Mouse (Mus musculus): ENCODE measurements around the gene Fnbp1.
A peak's percentile ranks its signal among the peaks of the same experiment; 100 is the strongest.

Gene Fnbp1

DNA sequence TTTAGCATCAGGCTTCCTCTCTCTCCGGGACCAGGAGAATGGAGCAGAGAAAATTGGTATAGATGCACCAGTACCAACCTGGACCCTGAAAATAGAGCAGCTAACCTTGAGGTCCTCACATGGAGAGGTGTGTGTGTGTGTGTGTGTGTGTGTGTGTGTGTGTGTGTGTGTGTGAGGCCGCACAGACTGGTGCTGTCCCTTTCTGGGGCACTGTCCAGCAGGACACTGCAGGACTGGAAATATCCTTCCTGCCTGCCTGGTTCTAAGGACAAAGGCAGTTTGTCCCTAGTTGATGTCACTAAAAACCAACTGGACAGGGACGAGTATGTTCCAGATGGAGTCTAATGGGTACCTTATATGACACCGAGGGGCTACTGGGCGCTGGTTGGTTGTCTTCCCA is 117.9 kb downstream of the Fnbp1 start:
- DNase-seq: no peak

DNA sequence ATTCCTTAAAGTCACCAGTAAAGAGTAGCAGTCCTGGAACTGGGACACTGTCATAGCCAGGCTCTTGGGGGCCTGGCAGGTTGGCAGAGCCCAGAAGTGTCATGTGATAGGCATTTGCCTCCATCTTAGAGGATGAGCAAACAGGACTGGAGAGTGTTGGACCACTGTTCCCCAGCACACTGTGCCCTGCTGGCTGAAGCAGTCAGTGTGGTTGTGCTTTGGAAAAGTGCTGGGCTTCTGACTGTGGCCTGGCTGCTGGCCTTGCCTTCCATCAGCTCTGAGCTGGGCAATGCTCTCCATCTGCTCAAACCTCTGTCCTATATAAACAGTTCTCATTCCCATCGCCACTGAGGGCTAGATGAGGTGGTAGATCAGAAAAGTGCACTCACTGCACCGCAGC is 121.6 kb downstream of the Fnbp1 start:
- no peak for DNase-seq

DNA sequence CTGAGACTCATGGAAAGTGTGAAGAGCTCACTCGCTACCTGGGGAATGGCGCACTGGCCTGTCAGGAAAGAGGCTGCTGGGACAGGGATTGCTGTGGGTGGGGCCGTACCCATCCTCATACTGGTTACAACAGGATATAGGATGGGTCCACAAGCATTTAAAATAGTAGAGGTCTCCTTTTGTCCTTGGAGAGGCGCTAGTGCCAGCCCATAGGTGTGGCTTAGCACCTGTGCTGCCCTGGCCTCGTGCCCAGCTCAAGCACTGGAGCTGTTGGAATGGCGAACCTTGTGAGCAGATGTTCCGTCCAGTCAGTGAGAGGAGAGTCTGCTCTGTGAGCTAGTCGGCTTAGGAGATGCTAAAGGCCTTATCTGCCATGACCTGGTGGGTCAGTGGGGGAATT is 122.8 kb downstream of the Fnbp1 start:
- DNase-seq: no peak

DNA sequence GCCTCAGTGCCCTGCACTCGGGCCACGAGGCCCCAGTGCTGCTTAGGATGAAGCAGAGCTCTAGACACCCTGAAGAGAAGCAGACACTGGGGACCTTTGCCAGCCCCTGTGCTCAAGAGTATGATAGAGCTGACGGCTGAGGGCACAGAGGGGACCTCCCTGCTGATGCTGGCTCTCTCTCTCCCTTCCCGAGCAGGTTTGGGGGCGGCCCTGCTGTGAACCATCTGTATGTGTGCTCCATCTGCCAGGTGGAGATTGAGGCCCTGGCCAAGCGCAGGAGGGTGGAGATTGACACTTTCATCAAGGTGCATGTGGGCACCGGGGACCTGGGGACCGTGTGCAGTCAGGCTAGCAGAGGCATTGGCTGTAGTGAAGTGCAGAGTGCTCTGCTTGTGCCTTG is 123.3 kb downstream of the Fnbp1 start:
- DNase-seq: no peak

DNA sequence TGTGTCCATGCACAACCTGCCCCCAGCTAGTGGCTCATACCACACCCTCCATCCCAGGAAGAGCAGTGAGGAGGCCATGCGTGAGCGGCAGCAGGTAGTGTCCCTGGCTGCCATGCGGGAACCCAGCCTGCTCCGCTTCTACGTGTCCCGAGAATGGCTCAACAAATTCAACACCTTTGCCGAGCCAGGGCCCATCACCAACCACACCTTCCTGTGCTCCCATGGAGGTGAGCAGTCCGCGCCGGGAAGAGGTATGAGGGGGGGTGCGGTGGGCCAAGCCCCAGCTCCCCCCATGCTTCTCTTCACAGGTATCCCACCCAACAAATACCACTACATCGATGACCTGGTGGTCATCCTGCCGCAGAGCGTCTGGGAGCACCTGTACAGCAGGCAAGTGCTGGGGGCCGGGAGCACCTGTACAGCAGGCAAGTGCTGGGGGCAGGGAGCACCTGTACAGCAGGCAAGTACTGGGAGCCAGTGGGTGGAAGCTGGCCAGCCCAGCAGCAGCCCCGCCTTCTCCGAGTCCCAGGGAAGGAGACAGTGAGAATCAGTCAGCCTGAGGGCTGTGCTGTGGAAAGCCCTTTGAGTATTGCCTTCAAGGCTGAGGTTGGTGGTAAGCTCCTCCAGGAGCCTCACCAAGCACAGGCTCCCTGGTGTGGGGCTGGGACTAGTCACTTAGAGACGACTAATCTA is 124.0 kb downstream of the Fnbp1 start:
- no peak for DNase-seq

DNA sequence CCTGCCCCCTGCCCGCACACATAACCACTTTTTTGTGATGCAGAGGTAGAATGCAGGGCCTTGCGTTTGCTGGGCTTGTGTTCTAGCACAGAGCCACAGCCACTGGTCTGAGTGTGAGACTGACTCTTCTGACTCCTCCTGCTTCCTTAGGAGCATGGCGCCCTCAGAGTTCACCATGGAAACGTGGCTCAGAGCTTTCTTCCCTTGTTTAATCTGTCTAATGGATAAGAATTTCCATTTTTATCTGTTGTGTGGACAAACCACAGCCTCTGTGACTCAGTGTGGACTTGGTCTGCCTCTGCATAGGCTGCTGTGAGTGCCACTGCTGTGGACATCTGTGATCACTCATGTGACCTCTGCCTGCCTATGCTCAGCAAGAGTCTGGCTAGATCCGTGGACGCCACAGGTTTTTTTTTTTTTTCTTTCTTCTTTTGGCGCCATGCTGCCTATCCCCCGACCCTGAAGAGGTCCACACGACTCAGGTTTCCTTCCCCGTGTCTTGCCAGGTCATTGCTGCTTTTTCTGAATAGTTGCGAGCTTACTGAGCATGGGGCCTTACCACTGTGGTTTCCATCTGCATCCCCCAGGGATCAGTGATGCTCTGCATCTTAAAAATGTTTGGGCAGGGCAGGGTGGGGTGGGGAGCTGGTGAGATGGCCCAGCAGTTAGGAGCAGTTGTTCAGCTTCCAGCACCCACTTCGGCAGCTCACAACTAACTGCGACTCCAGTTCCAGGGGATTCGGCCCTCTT is 128.3 kb downstream of the Fnbp1 start:
- no peak for DNase-seq

DNA sequence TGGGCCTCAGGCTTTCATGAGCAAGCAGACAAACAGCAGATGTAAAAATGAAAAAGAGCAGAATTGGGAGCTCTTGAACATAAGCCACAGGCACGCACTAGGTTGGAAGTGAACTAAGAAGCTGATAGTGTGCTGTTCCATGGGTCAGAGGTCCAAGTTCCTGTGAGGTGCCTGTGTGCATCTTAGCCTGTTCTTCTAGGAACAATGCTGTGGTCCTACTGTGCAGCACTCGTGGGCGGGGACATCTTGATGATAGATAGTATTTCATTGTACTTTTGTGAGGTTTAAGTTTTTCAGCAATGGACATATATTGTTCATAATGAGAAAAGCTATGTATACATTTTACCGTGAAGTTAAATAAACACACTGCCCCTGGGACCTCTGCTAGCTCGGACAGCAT is 134.6 kb downstream of the Fnbp1 start:
- no peak for DNase-seq

DNA sequence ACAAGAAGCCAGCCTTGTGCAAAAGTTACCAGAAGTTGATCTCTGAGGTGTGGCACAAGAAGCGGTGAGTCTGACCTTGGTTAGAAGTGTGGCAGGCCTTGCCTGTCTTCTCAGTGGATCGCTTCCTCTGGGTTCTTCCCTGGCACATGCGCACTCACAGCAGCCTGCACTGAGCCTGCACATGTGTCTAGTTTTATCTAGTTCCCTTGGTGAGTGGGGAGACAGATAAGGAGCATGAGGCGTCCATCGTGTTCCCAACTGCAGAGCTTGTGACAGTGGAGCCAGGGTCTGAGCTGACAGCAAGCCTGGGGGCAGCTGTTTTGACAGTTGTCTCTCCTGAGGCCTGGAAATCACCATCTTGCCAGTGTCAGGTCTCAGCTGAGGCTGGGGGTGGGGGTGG is 135.4 kb downstream of the Fnbp1 start:
- no peak for DNase-seq

DNA sequence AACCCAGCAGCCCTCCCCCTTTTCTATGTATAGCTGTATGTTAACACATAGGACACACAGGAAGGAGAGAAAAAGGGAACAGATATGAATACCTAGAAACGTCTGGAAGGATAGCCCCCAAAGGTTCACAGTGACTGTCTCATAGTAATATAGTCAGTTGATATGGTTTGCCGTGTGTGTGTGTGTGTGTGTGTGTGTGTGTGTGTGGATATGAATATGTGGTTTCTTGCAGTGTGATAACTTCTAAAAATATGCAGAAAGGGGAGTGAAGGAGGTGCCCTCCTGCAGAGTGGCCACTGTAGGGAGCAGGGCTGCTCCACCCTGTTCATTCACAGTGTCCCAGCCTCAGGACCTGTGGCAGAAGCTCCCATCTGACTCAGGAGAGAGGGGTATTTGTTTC is 136.4 kb downstream of the Fnbp1 start:
- no peak for DNase-seq

DNA sequence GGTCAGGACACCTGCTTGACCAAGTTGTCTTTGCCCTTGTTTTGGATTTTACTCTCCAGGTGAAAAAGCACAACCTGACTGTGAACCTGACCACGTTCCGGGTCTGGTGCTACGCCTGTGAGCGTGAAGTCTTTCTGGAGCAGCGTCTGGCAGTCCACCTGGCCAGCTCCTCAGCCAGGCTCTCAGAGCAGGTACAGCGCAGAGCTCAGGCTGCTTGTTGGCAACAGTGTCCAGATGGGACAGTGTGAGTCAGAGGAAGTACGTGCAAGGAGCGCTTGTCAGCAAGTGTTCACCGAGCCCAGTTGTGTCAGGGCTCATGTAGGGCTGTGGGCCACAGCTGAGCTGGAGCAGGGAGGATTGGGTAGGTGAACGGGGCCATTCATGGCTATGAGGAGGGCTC is 139.0 kb downstream of the Fnbp1 start:
- no peak for DNase-seq

DNA sequence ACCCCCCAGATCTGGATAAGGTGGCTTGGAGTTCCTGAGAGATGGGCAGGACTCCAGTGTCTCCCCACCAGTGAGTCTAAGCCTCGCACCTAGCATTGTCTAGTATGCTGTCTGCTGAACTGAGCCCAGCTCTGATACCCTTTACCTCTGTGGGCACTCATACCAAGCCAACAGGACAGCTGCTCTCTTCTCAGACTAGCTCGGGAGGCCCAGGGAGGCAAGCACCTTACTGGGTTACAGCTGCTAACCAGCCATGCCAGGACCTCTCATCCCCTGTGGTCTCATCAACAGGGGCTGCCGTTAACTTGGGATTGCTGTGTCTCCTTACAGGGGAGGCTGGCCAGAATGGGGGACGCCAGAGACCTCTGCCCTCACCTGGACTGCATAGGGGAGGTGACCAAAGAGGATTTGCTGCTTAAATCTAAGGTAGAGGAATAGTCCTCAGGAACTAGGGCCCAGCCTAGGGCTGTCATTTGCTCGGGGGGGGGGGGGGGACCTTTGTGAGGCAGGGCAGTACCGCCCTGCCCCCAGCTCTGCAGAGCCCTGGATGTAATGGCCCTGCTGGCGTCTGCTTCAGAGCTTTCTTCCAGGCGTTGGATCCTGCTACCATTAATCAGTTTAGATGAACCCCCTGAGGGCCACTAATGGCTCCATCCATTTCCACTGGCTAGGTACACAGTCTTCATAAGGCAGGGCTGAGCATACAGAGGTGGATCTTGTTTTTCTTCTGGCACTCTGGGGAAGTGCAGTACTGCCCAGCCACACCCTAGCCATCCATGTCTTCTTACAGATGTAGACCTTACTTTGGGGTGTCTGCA is 143.2 kb downstream of the Fnbp1 start:
- no peak for DNase-seq

DNA sequence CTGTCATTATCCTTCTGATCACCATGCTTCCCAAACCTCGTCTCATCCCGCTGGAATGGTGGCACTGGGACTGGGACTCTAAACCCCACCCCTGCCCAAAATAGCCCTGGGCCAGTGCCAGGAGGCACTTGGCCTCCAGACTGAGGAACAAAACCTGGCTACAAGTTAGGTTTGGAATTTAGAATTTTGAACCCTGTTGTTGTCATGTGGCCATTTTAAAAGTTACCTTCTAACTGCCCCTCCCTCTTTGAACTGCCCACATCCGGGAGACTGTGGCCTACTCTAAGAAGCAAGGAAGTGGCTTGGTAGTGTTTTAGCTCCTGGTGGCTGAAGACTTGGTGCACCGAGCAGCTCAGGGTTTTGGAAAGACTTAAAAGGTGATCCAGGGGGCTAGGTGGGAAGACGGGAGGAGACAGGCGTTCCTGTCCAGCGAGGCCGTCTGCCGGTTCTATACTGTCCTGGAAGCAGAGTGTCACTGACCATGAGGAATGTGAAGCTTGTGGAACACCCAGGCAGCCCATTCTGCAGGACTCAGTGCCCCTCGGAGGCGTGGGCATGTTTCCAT is 146.3 kb downstream of the Fnbp1 start:
- DNase-seq: peak in 1 of 2 experiments; percentile 27

DNA sequence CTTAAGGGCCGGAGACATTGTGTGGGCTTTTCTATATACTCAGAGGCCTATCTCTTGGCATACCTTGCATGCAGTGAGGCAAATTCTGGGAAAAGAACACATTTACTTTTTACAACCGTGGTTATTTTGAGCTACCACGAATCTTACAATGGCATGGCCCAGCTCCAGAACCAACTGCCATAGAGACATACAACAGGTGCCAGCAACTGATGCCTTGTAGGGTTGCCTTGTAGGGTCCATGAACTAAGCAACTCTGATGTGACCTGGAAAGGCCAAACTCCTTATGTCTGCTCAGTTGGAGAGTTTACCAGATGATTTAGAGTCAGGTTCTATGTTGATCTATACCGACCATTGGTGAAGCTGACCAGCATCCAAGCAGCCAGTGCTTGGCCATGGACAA is 147.0 kb downstream of the Fnbp1 start:
- DNase-seq: no peak

DNA sequence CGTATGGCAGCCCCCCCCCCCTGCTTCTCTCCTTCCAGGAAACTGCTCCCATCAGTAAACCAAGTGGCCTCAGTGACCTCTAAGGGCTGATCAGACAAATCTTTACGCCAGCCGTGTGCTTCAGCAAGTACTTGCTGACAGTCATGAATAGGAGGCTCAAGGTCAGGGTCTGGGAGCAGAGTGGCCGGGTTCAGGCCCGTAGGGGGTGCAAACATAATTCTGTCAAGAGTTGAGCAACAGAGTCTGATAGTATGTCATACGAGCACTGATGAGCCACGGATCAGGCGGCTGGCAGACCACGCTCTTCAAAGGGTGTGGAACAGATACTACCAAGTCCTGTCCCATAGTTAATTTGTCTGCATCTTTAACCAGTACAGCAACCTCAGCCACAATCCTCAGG is 151.6 kb downstream of the Fnbp1 start:
- DNase-seq: no peak

DNA sequence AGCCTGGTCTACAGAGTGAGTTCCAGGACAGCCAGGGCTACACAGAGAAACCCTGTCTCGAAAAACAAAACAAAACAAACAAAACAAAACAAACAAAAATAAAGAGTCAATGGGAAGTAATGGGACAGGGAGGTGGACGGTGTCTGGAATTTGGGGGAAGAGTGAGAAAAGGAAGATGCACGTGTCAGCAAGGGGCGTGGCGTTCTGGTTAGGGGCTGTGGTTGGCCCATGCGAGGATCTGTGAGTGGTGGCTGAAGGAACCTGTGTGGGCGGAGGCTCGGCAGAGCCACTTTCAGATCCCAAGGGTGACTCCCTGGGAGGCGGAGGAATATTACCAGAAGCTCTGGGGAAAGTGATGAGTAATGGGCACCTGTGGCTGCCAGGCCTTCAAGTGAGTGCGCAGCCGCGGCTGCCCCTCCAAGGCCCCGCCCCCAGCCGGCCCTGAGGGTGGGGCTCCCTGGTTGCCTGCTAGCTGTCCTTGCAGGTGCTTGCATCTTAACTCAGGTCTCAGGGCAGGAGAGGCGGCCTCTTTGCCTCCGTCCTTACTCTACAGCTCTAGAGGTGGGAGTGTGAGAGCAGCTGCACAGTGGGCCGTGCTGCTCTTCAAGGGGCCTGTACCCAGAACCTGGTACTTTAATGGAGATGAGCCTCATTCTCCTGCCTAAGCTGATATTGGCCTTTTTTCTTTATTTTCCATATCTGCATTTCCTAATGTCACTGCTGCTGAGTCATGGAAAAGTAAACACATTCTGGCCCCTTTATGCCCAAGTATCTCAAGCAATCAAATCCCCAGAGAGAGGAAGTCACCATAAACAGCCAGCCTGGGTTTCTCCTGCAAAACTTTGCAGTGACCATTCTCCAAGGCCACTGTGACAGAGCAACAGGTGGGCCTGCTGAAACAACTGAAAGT is 156.4 kb downstream of the Fnbp1 start:
- peak; percentile 70 to 80 for DNase-seq

DNA sequence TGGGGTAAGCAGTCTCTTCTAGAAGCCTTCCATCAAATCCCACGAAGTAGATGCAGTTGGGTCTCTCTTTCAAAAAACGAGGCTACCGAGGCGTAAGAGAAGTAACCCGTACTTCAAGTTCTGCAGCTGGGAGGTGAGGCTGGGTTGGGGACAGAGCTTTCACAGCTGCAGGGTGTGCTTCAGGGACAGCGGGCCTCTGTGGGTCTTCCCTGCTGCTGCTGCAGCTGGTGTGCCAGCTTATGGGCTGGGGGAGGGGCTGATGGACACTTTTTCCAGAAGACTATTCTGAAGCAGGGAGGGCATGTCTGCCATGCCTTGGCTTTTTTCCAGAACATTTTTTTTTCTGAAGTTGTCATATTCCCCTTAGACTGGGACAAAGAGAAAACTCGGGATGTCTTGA is 158.8 kb downstream of the Fnbp1 start:
- DNase-seq: peak in 1 of 2 experiments; percentile 30

DNA sequence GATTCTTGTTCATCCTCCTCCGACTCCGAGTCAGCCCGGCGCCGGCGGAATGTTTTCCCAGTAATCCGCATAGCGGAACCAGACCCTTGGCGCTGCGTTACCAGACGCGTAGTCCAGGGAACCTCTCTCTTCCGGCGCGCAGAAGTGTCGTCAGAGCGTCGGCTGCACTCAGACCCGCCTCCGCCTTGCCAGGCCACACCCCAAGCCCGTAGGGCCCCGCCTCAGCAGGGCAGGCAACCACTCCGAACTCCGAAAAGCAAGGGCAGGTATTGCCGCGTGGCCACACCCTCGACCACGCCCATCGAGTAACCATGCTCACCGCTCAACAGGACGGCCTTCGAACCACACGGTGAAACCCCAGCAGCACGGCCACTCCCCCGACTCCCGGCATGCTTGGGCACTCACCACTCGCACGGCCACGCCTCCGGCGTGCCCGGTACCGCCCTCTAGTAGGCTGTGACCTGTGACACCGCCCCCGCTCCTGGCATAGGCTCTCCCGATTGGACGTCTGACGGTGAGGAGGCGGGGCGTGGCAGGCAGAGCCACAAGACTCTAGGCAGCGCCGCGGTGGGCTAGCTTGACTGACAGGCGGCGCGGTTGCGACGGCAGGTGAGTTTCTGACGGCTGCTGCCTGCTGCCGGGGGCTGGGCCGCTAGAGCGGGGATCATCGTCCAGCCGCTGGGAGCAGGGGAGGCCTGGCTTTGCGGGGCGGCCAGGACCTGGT is 159.9 kb downstream of the Fnbp1 start, which contains the start of the genes BC005624 and Usp20:
TSS of gene BC005624 (minus strand) at position 412 of the 724 bp plus-strand sequence.
TSS of gene Usp20 (plus strand) at position 490 of the 724 bp plus-strand sequence.
- peak; percentile 99 to 100 for DNase-seq

Data from kidney, postnatal 4 days (tissue).